Mouse (Mus musculus): ENCODE data around the gene St7. TPM values are rescaled to one million over a fixed set of nuclear protein-coding genes. Genes with fewer than 3 reads are reported as not detected.

Gene St7
- polyA plus RNA-seq, 1 experiment = 14.3 TPM

DNA sequence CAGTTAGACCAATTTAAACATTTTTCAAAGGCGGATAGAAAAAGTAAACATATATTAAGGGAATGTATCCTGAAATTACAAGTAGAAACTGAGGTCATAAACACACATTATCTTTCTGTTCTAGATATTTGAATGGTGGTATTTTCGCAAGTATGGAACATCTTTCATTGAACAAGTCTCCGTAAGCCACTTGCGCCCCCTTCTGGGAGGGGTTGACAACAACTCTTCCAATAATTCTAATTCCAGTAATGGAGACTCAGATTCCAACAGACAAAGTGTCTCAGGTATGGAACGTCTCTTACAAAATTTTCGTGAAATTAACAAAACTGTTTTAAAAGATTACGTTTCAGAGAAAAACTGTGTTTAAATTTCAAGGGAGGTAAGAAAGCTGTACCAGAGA, 141.8 kb downstream of the St7 start:
- H3K4me3 ChIP-seq (ENCODE audit: insufficient read depth, low read depth, low read length) = no peak overlapping the region
- H3K36me3 ChIP-seq (ENCODE audit: control insufficient read depth, insufficient read depth, low read length) = no peaks in the 10 kb centered on the region; the same call in 1 of the 2 replicates
- H3K27ac ChIP-seq (ENCODE audit: insufficient read depth, low read depth, low read length) = no peak overlapping the region
- 38% methylated on average over 7 of the region's 7 CpGs for WGBS
- no peaks in the 10 kb centered on the region for H3K27me3 ChIP-seq (replicated peaks; ENCODE audit: control insufficient read depth, insufficient read depth, low read length)
- TF ChIP-seq CTCF (conservative IDR thresholded peaks at IDR 0.05; ENCODE audit: insufficient read depth, insufficient read length, low read depth, low read length) (peak; percentile 62), POLR2A (IDR thresholded peaks at IDR 0.05; ENCODE audit: low read depth, low read length) (no peak)
- peak; percentile 72 for DNase-seq
- no peaks in the 10 kb centered on the region for H3K4me1 ChIP-seq (ENCODE audit: control insufficient read depth, insufficient read depth, low read length)

DNA sequence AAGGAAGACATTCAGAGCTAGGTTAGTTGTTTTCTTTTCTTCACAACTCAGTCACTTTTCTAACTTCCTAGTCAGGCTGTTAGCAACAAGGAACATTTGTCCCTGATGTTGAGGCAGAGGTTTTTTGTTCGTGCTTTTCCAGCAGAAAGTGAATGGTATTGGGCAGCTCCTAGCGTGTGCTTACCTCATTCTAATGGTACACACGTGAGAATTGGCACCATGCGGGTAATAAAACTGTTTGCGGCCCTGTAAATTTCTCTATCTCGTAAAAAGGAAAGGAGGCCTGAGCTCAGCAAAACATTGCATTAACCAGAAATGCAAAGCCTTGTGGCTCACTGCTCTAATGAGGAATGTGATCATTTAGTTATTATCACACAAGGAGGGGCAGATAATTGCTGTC, 143.0 kb downstream of the St7 start:
- DNase-seq = no peak
- Histone ChIP-seq H3K27me3 (replicated peaks; ENCODE audit: control insufficient read depth, insufficient read depth, low read length) (no peaks in the 10 kb centered on the region), H3K36me3 (ENCODE audit: control insufficient read depth, insufficient read depth, low read length) (no peaks in the 10 kb centered on the region), H3K4me1 (ENCODE audit: control insufficient read depth, insufficient read depth, low read length) (no peaks in the 10 kb centered on the region), H3K27ac (ENCODE audit: insufficient read depth, low read depth, low read length) (no peak overlapping the region), H3K4me3 (ENCODE audit: insufficient read depth, low read depth, low read length) (no peak overlapping the region)
- no peak for TF ChIP-seq POLR2A (IDR thresholded peaks at IDR 0.05; ENCODE audit: low read depth, low read length)
- TF ChIP-seq CTCF (conservative IDR thresholded peaks at IDR 0.05; ENCODE audit: insufficient read depth, insufficient read length, low read depth, low read length) = no peak
- 71% methylated on average over 6 of the region's 6 CpGs for WGBS

DNA sequence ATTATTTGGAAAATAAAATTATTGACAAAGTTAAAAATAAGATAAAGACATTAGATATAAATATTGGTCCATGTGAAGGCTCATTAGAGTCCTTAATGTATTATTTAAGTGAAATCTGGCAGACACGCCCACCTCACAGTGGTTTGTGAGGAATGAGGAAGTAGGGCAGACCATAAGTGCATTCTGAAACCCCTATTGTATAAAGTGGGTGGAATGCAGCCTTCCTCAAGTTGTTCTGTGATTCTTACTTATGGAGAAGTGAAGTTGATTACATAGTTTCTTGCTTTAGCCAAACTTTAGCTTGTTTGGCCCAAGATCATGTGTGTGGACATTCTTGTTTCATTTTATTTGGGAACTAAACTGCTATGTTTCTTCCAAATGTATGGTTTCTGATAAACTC, 144.9 kb downstream of the St7 start:
- 83% methylated on average over 1 of the region's 1 CpGs for WGBS
- DNase-seq = no peak
- Histone ChIP-seq H3K4me3 (ENCODE audit: insufficient read depth, low read depth, low read length) (no peak overlapping the region), H3K36me3 (ENCODE audit: control insufficient read depth, insufficient read depth, low read length) (no peaks in the 10 kb centered on the region), H3K27me3 (replicated peaks; ENCODE audit: control insufficient read depth, insufficient read depth, low read length) (no peaks in the 10 kb centered on the region), H3K4me1 (ENCODE audit: control insufficient read depth, insufficient read depth, low read length) (no peaks in the 10 kb centered on the region), H3K27ac (ENCODE audit: insufficient read depth, low read depth, low read length) (no peak overlapping the region)
- no peak for TF ChIP-seq CTCF (conservative IDR thresholded peaks at IDR 0.05; ENCODE audit: insufficient read depth, insufficient read length, low read depth, low read length)
- no peak for TF ChIP-seq POLR2A (IDR thresholded peaks at IDR 0.05; ENCODE audit: low read depth, low read length)

DNA sequence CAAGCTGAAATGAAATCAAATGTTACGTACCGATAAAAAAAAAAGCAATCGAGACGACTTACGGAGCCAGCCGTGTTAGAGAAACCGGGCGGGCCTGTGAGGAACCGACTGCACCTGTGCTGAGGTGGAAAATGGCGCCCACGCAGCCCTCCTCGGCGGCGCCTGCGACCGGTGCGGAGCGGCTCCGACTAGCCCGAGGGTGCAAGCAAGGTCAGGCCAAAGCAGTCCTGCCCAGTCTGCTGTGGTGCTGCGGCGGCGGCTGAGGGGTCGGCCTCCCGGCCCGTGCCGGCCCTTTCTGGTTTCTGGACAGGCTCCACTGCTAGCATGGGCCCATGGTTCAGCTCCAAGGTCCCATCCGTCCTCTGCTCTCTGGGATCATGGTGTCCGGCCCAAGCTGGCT, 147.7 kb downstream of the St7 start:
- DNase-seq = no peak
- no peaks in the 10 kb centered on the region for H3K27me3 ChIP-seq (replicated peaks; ENCODE audit: control insufficient read depth, insufficient read depth, low read length)
- H3K4me3 ChIP-seq (ENCODE audit: insufficient read depth, low read depth, low read length) = no peak overlapping the region
- TF ChIP-seq POLR2A (IDR thresholded peaks at IDR 0.05; ENCODE audit: low read depth, low read length) (no peak), CTCF (conservative IDR thresholded peaks at IDR 0.05; ENCODE audit: insufficient read depth, insufficient read length, low read depth, low read length) (no peak)
- H3K36me3 ChIP-seq (ENCODE audit: control insufficient read depth, insufficient read depth, low read length) = no peaks in the 10 kb centered on the region
- WGBS = 94% methylated on average over 29 of the region's 29 CpGs
- H3K4me1 ChIP-seq (ENCODE audit: control insufficient read depth, insufficient read depth, low read length) = no peaks in the 10 kb centered on the region
- no peak overlapping the region for H3K27ac ChIP-seq (ENCODE audit: insufficient read depth, low read depth, low read length)

DNA sequence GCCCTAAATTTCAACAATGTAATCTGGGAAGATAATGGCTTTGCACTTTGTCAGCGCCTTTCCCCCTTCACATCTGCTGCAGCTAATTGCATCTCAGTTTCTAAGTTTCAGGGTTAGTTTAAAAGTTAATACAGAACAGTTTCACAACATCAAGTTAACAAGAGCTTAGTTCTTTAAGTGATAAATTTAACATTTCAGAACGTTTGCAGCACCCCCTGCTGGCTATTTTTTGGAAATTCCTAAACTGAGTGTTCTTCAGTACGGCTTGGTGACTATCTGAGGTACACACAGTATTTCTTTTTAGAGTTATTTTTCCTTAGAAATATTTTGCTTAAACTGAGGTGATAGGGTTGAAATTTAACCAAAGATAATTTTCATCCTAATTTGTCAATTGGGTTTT, 150.0 kb downstream of the St7 start:
- WGBS = 30% methylated on average over 3 of the region's 3 CpGs
- DNase-seq = peak; percentile 53

DNA sequence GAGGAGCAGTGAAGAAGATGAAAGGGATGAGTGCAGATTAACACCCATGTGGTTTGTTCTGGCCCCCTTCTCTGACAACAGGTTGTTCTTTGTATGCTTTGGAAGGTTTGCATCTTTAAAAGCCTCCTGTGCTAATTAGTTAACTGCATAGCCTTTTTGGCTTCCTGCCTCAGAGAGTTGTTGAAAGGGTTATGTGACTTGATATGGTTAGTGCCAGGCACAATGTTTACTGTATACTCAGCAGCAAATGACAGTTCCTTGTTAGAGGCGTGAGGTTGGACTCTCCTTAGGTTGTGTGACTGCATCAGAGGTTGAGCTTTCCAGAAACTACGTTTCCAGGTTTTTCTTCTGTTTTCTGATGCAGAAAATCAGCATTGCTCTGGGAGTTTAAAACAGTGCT, 158.6 kb downstream of the St7 start:
- WGBS = 73% methylated on average over 2 of the region's 2 CpGs
- no peaks in the 10 kb centered on the region for H3K36me3 ChIP-seq (ENCODE audit: control insufficient read depth, insufficient read depth, low read length)

More for the DNA sequence above, 150.0 kb downstream of the St7 start:
- no peak overlapping the region for H3K4me3 ChIP-seq (ENCODE audit: insufficient read depth, low read depth, low read length)
- H3K27ac ChIP-seq (ENCODE audit: insufficient read depth, low read depth, low read length) = no peak overlapping the region
- no peaks in the 10 kb centered on the region for H3K4me1 ChIP-seq (ENCODE audit: control insufficient read depth, insufficient read depth, low read length)
- TF ChIP-seq POLR2A (IDR thresholded peaks at IDR 0.05; ENCODE audit: low read depth, low read length) = no peak
- TF ChIP-seq CTCF (conservative IDR thresholded peaks at IDR 0.05; ENCODE audit: insufficient read depth, insufficient read length, low read depth, low read length) = no peak
- H3K36me3 ChIP-seq (ENCODE audit: control insufficient read depth, insufficient read depth, low read length) = 0 out of 2 replicates have a peak, but pooled peaks cover 2% of the 10 kb centered on the region
- H3K27me3 ChIP-seq (replicated peaks; ENCODE audit: control insufficient read depth, insufficient read depth, low read length) = no peaks in the 10 kb centered on the region

DNA sequence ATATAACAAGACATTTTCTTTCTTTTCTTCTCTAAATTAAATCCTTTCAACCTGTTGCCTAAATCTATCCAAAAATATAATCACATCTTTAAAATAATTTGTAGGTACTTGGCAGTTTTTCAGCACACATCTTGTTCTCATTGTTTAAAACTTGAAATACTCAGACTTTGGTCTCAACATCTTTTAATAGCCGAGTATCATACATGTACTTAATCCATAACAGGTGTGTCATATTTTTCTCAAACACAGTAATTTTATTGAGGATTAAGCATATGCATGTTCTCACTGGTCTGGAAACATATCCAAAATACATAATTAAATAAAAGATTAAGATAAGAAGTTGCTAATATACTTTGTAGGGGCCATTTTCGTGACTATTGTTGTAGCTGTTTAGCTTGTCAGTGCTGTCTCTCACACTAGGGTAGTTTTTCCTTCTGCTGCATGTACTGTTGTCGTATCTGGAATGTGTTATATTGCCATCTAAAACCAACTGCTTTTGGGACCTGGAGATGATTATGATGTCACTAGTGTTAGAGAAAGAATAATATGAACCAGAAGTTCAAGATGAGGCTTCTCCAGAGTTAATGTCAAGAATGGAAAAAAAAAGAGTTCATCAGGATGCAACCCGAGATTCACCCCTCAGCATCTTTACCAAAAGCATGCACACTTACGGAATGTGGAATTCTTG, 161.0 kb downstream of the St7 start:
- Histone ChIP-seq H3K4me3 (ENCODE audit: insufficient read depth, low read depth, low read length) (no peak overlapping the region), H3K36me3 (ENCODE audit: control insufficient read depth, insufficient read depth, low read length) (no peaks in the 10 kb centered on the region), H3K27ac (ENCODE audit: insufficient read depth, low read depth, low read length) (no peak overlapping the region), H3K27me3 (replicated peaks; ENCODE audit: control insufficient read depth, insufficient read depth, low read length) (no peaks in the 10 kb centered on the region), H3K4me1 (ENCODE audit: control insufficient read depth, insufficient read depth, low read length) (no peaks in the 10 kb centered on the region)
- TF ChIP-seq CTCF (conservative IDR thresholded peaks at IDR 0.05; ENCODE audit: insufficient read depth, insufficient read length, low read depth, low read length) = no peak
- TF ChIP-seq POLR2A (IDR thresholded peaks at IDR 0.05; ENCODE audit: low read depth, low read length) = no peak
- WGBS = 90% methylated on average over 5 of the region's 5 CpGs
- no peak for DNase-seq

More for the DNA sequence above, 158.6 kb downstream of the St7 start:
- Histone ChIP-seq H3K27ac (ENCODE audit: insufficient read depth, low read depth, low read length) (no peak overlapping the region), H3K27me3 (replicated peaks; ENCODE audit: control insufficient read depth, insufficient read depth, low read length) (no peaks in the 10 kb centered on the region), H3K4me3 (ENCODE audit: insufficient read depth, low read depth, low read length) (no peak overlapping the region), H3K4me1 (ENCODE audit: control insufficient read depth, insufficient read depth, low read length) (no peaks in the 10 kb centered on the region)
- TF ChIP-seq POLR2A (IDR thresholded peaks at IDR 0.05; ENCODE audit: low read depth, low read length) = no peak
- no peak for TF ChIP-seq CTCF (conservative IDR thresholded peaks at IDR 0.05; ENCODE audit: insufficient read depth, insufficient read length, low read depth, low read length)
- DNase-seq = no peak

Measured in kidney, adult 2 months (tissue).